Mouse (Mus musculus) midbrain, embryonic 15.5 days (tissue): ENCODE results near the gene Gm28038. TPM values are rescaled to one million over a fixed set of nuclear protein-coding genes. Genes with fewer than 3 reads are reported as not detected.

ENCODE experiments used
- ATAC-seq: fragments of 200-750 bp; cut with Nextera tagmentation; replicated peaks from 2 replicates; pipeline ENCODE4 v1.8.0; 2017; ENCODE audit warnings: moderate TSS enrichment
- H3K27ac ChIP-seq: fragments of 300-500 bp; sonication (generic); 2 replicates; pipeline ENCODE4 v1.5.1; 2015; ENCODE audit warnings: mild to moderate bottlenecking, inconsistent platforms
- H3K27me3 ChIP-seq: fragments of 300-500 bp; sonication (generic); replicated peaks from 2 replicates; pipeline ENCODE4 v1.6.1; 2015; ENCODE audit warnings: inconsistent platforms
- H3K36me3 ChIP-seq: fragments of 300-500 bp; sonication (generic); replicated peaks from 2 replicates; pipeline ENCODE4 v1.6.1; 2015; ENCODE audit warnings: inconsistent platforms
- H3K4me1 ChIP-seq: fragments of 300-500 bp; sonication (generic); 2 replicates; pipeline ENCODE4 v1.6.1; 2015; ENCODE audit warnings: inconsistent platforms
- H3K4me2 ChIP-seq: fragments of 300-500 bp; sonication (generic); 2 replicates; pipeline ENCODE4 v1.6.1; 2015; ENCODE audit warnings: inconsistent platforms, mild to moderate bottlenecking, moderate library complexity
- H3K4me3 ChIP-seq: fragments of 300-500 bp; sonication (generic); 2 replicates; pipeline ENCODE4 v1.5.1; 2015; ENCODE audit warnings: mild to moderate bottlenecking, inconsistent platforms
- H3K9ac ChIP-seq: fragments of 300-500 bp; sonication (generic); 2 replicates; pipeline ENCODE4 v1.6.1; 2015; ENCODE audit warnings: mild to moderate bottlenecking, inconsistent platforms
- H3K9me3 ChIP-seq: fragments of 300-500 bp; sonication (generic); 2 replicates; pipeline ENCODE4 v1.6.1; 2016; ENCODE audit warnings: inconsistent platforms
- WGBS: fragments of 180-500 bp; shearing (Covaris S2); methylation state at CpG from one replicate; pipeline ENCODE4 v1.1.7; 2015; ENCODE audit warnings: mixed read lengths; 5-methylcytosine and 5-hydroxymethylcytosine counted together
- polyA plus RNA-seq: library from polyadenylated mRNA; unstranded; fragments of >200 nt; fragmentation: Nextera tagmentation; extraction: Ambion mirVana; gene quantifications from 2 replicates; pipeline ENCODE4 v1.2.1, GENCODE M21; 2015

Gene Gm28038
- polyA plus RNA-seq, 1 experiment from 2014 or later = not detected

- peaks cover 63% of the 10 kb centered on the region for H3K36me3 ChIP-seq
- H3K4me1 ChIP-seq = peaks cover 5% of the 10 kb centered on the region
- no peaks in the 10 kb centered on the region for H3K27me3 ChIP-seq
- H3K9ac ChIP-seq = no peak overlapping the region
- no peak overlapping the region for H3K4me3 ChIP-seq
- no peaks in the 10 kb centered on the region for H3K9me3 ChIP-seq
- no peak overlapping the region for H3K27ac ChIP-seq
- no peak overlapping the region for H3K4me2 ChIP-seq
- 89% methylated on average over 15 of the region's 15 CpGs for WGBS
- ATAC-seq = no peak
These were observed 21.4 kb upstream of the Gm28038 start for GRCm38 (mm10) chr2:30259131-30260064.

GRCm38 (mm10) chr2:30261064-30261736, 19.6 kb upstream of the Gm28038 start:
- WGBS = 84% methylated on average over 4 of the region's 4 CpGs
- no peak overlapping the region for H3K4me2 ChIP-seq
- no peaks in the 10 kb centered on the region for H3K9me3 ChIP-seq
- no peak for ATAC-seq
- no peak overlapping the region for H3K4me3 ChIP-seq
- H3K27me3 ChIP-seq = no peaks in the 10 kb centered on the region
- no peak overlapping the region for H3K27ac ChIP-seq
- no peak overlapping the region for H3K9ac ChIP-seq
- peaks cover 17% of the 10 kb centered on the region for H3K4me1 ChIP-seq
- H3K36me3 ChIP-seq = peaks cover 53% of the 10 kb centered on the region

GRCm38 (mm10) chr2:30261921-30262839, 18.7 kb upstream of the Gm28038 start:
- H3K36me3 ChIP-seq = peaks cover 43% of the 10 kb centered on the region

GRCm38 (mm10) chr2:30262840-30263441, 17.9 kb upstream of the Gm28038 start:
- H3K4me1 ChIP-seq = peaks cover 21% of the 10 kb centered on the region
- H3K9me3 ChIP-seq = no peaks in the 10 kb centered on the region
- no peak overlapping the region for H3K4me3 ChIP-seq
- H3K27me3 ChIP-seq = no peaks in the 10 kb centered on the region
- H3K9ac ChIP-seq = no peak overlapping the region
- peak overlapping the region; percentile 45; the same call in 1 of the 2 replicates for H3K27ac ChIP-seq
- H3K36me3 ChIP-seq = peaks cover 35% of the 10 kb centered on the region
- WGBS = 50% methylated on average over 4 of the region's 4 CpGs
- no peak overlapping the region for H3K4me2 ChIP-seq
- ATAC-seq = peak; percentile 59; the same call in 1 of the 2 replicates

More at GRCm38 (mm10) chr2:30261921-30262839, 18.7 kb upstream of the Gm28038 start:
- no peak overlapping the region for H3K9ac ChIP-seq
- no peak for ATAC-seq
- no peaks in the 10 kb centered on the region for H3K9me3 ChIP-seq
- H3K4me3 ChIP-seq = no peak overlapping the region
- 90% methylated on average over 18 of the region's 18 CpGs for WGBS
- H3K4me1 ChIP-seq = peaks cover 21% of the 10 kb centered on the region
- H3K4me2 ChIP-seq = no peak overlapping the region
- no peaks in the 10 kb centered on the region for H3K27me3 ChIP-seq
- H3K27ac ChIP-seq = peak overlapping the region; percentile 49; the same call in 1 of the 2 replicates

GRCm38 (mm10) chr2:30263811-30264210, 17.0 kb upstream of the Gm28038 start:
- H3K9ac ChIP-seq = no peak overlapping the region
- no peak overlapping the region for H3K4me2 ChIP-seq
- 94% methylated on average over 6 of the region's 6 CpGs for WGBS
- no peaks in the 10 kb centered on the region for H3K27me3 ChIP-seq
- H3K27ac ChIP-seq = no peak overlapping the region
- H3K36me3 ChIP-seq = peaks cover 34% of the 10 kb centered on the region
- H3K9me3 ChIP-seq = no peaks in the 10 kb centered on the region
- ATAC-seq = no peak
- no peak overlapping the region for H3K4me3 ChIP-seq
- peaks cover 21% of the 10 kb centered on the region for H3K4me1 ChIP-seq

- Histone ChIP-seq H3K27ac (peak overlapping the region; percentile 66; the same call in 1 of the 2 replicates), H3K9ac (no peak overlapping the region), H3K9me3 (no peaks in the 10 kb centered on the region), H3K27me3 (no peaks in the 10 kb centered on the region), H3K4me1 (peaks cover 21% of the 10 kb centered on the region), H3K4me2 (no peak overlapping the region), H3K36me3 (peaks cover 27% of the 10 kb centered on the region), H3K4me3 (no peak overlapping the region)
- 76% methylated on average over 7 of the region's 7 CpGs for WGBS
- ATAC-seq = no peak
These were observed 15.9 kb upstream of the Gm28038 start for GRCm38 (mm10) chr2:30264671-30265519.

- Histone ChIP-seq H3K27me3 (no peaks in the 10 kb centered on the region), H3K27ac (peak within 1 kb of the TSS; percentile 66), H3K9me3 (no peaks in the 10 kb centered on the region), H3K4me1 (peaks cover 21% of the 10 kb centered on the region), H3K9ac (no peak within 1 kb of the TSS; the same call in 1 of the 2 replicates), H3K4me3 (no peak within 1 kb of the TSS), H3K4me2 (no peak within 1 kb of the TSS), H3K36me3 (peaks cover 27% of the 10 kb centered on the region)
- 29% methylated on average over 5 of the region's 5 CpGs for WGBS
- ATAC-seq = no peak
These were observed 15.0 kb upstream of the Gm28038 start, which contains the start of gene Phyhd1 for GRCm38 (mm10) chr2:30265767-30266253. Gene Phyhd1 (plus strand): TSS chr2:30266203.

GRCm38 (mm10) chr2:30266392-30266941, 14.4 kb upstream of the Gm28038 start:
- Histone ChIP-seq H3K27me3 (no peaks in the 10 kb centered on the region), H3K4me3 (no peak overlapping the region), H3K27ac (peak overlapping the region; percentile 66), H3K36me3 (peaks cover 23% of the 10 kb centered on the region), H3K9me3 (no peaks in the 10 kb centered on the region), H3K9ac (no peak overlapping the region; the same call in 1 of the 2 replicates), H3K4me1 (peaks cover 21% of the 10 kb centered on the region), H3K4me2 (no peak overlapping the region)
- ATAC-seq = no peak
- WGBS = 3% methylated on average over 4 of the region's 4 CpGs

- no peak overlapping the region for H3K4me2 ChIP-seq
- no peak for ATAC-seq
- H3K36me3 ChIP-seq = peaks cover 16% of the 10 kb centered on the region
- H3K27me3 ChIP-seq = no peaks in the 10 kb centered on the region
- no peak overlapping the region for H3K9ac ChIP-seq
- H3K4me1 ChIP-seq = peaks cover 21% of the 10 kb centered on the region
- no peaks in the 10 kb centered on the region for H3K9me3 ChIP-seq
- H3K27ac ChIP-seq = no peak overlapping the region
- H3K4me3 ChIP-seq = no peak overlapping the region
- 100% methylated on average over 2 of the region's 2 CpGs for WGBS
These were observed 13.4 kb upstream of the Gm28038 start for GRCm38 (mm10) chr2:30267466-30267865.

GRCm38 (mm10) chr2:30268371-30268770, 12.5 kb upstream of the Gm28038 start:
- Histone ChIP-seq H3K4me1 (peaks cover 17% of the 10 kb centered on the region), H3K4me2 (no peak overlapping the region), H3K9ac (no peak overlapping the region), H3K9me3 (no peaks in the 10 kb centered on the region), H3K36me3 (peaks cover 11% of the 10 kb centered on the region), H3K27ac (no peak overlapping the region), H3K27me3 (no peaks in the 10 kb centered on the region), H3K4me3 (no peak overlapping the region)
- 63% methylated on average over 4 of the region's 4 CpGs for WGBS
- no peak for ATAC-seq
